Mouse (Mus musculus): ENCODE measurements at regions not wholly inside any gene's neighbourhood (a gene's known extent, or its start where the extent isn't known, plus 50 kb on each side); places are given as distances from the start of the nearest gene placed in this dataset.

GRCm38 (mm10) chr12:9855503-9856024, 285.6 kb downstream of the Osr1 start:
- Histone ChIP-seq H3K9me3 (no peaks in the 10 kb centered on the region), H3K4me2 (replicated peaks) (no peak overlapping the region), H3K27me3 (no peaks in the 10 kb centered on the region), H3K4me3 (no peak overlapping the region), H3K4me1 (no peaks in the 10 kb centered on the region), H3K36me3 (no peaks in the 10 kb centered on the region), H3K27ac (no peak overlapping the region), H3K9ac (no peak overlapping the region)
- ATAC-seq (ENCODE audit: low FRiP score, low read depth) = no peak
- WGBS = 84% methylated on average over 3 of the region's 3 CpGs

- Histone ChIP-seq H3K36me3 (no peaks in the 10 kb centered on the region), H3K4me3 (no peak overlapping the region), H3K4me2 (replicated peaks) (no peak overlapping the region), H3K9ac (no peak overlapping the region), H3K27ac (no peak overlapping the region), H3K9me3 (no peaks in the 10 kb centered on the region), H3K27me3 (no peaks in the 10 kb centered on the region), H3K4me1 (no peaks in the 10 kb centered on the region)
- no peak for ATAC-seq (ENCODE audit: low FRiP score, low read depth)
- 94% methylated on average over 8 of the region's 8 CpGs for WGBS
Observed at GRCm38 (mm10) chr12:9856128-9856621, 286.3 kb downstream of the Osr1 start.

DNA sequence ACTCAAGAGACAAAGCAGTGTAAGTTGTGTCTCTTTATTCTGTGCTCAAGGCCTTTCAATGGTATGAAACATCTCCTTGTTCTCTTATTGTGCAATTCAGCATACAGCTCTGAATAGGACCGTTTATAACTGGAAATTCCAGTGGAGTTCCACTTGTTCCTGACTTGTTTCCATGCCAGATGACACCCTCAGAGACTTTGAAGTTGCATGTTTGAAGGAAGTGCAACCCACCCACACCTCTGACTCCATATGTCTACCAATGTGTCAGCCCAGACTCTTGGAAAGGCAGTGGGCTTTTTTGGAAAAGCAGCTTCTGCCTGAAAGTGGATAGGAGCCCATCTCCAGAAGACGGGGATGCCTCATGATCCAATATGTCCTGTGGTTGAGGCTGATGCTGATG, 288.1 kb downstream of the Osr1 start:
- no peaks in the 10 kb centered on the region for H3K4me1 ChIP-seq
- H3K9me3 ChIP-seq = no peaks in the 10 kb centered on the region
- no peak for ATAC-seq (ENCODE audit: low FRiP score, low read depth)
- 82% methylated on average over 2 of the region's 2 CpGs for WGBS
- no peak overlapping the region for H3K27ac ChIP-seq
- H3K4me3 ChIP-seq = no peak overlapping the region
- no peaks in the 10 kb centered on the region for H3K36me3 ChIP-seq
- H3K4me2 ChIP-seq (replicated peaks) = no peak overlapping the region
- H3K9ac ChIP-seq = no peak overlapping the region
- H3K27me3 ChIP-seq = no peaks in the 10 kb centered on the region

DNA sequence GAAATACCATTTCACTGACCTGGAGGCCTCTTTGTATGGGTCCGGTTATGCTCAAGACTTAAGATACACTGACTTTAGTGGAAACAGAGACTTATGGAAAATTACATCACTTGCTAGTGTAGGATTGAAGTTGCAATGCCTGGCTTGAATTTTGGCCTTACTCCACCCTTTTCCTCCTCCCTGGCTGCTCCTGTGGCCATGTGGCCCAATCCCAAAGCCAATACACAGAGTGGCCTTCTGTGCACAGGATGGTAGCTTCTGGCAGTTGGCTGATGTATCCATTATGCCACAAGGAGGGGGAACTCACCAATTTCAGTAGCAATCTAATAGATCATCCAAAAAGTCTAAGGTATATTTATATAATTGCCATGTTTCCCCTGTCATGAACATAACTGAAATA, 292.4 kb downstream of the Osr1 start:
- 91% methylated on average over 1 of the region's 1 CpGs for WGBS
- no peak for ATAC-seq (ENCODE audit: low FRiP score, low read depth)
- no peaks in the 10 kb centered on the region for H3K4me1 ChIP-seq
- H3K36me3 ChIP-seq = no peaks in the 10 kb centered on the region
- no peaks in the 10 kb centered on the region for H3K9me3 ChIP-seq
- H3K27me3 ChIP-seq = no peaks in the 10 kb centered on the region
- H3K27ac ChIP-seq = no peak overlapping the region
- H3K4me3 ChIP-seq = no peak overlapping the region
- no peak overlapping the region for H3K4me2 ChIP-seq (replicated peaks)
- no peak overlapping the region for H3K9ac ChIP-seq

DNA sequence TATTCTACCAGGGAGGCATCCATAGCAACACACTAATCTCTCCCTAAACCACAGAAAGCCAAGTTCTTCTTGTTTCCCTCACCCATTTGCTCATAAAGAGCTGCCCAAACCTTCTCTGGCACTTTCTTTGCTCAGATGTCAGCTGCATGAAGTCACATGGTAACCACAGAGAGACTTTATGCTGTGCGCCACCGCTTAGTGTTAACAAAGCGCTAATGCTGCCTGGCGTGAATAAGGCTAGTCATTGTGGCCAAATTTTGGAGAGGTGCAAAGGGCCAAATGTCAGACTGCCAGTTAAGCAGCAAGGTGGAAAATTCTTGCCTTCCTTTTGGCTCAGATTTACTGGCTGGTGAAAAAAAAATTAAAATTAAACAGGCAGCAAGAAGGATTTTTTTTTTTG, 302.3 kb downstream of the Osr1 start:
- H3K9ac ChIP-seq = no peak overlapping the region
- no peaks in the 10 kb centered on the region for H3K9me3 ChIP-seq
- no peaks in the 10 kb centered on the region for H3K4me1 ChIP-seq
- 90% methylated on average over 4 of the region's 4 CpGs for WGBS
- H3K36me3 ChIP-seq = no peaks in the 10 kb centered on the region
- no peak for ATAC-seq (ENCODE audit: low FRiP score, low read depth)
- H3K27ac ChIP-seq = no peak overlapping the region
- no peak overlapping the region for H3K4me3 ChIP-seq
- no peaks in the 10 kb centered on the region for H3K27me3 ChIP-seq
- no peak overlapping the region for H3K4me2 ChIP-seq (replicated peaks)

GRCm38 (mm10) chr12:9873214-9873613, 303.3 kb downstream of the Osr1 start:
- Histone ChIP-seq H3K4me2 (replicated peaks) (no peak overlapping the region), H3K9ac (no peak overlapping the region), H3K36me3 (no peaks in the 10 kb centered on the region), H3K4me3 (no peak overlapping the region), H3K9me3 (no peaks in the 10 kb centered on the region), H3K27me3 (no peaks in the 10 kb centered on the region), H3K4me1 (no peaks in the 10 kb centered on the region), H3K27ac (no peak overlapping the region)
- WGBS = 91% methylated on average over 1 of the region's 1 CpGs
- ATAC-seq (ENCODE audit: low FRiP score, low read depth) = no peak

DNA sequence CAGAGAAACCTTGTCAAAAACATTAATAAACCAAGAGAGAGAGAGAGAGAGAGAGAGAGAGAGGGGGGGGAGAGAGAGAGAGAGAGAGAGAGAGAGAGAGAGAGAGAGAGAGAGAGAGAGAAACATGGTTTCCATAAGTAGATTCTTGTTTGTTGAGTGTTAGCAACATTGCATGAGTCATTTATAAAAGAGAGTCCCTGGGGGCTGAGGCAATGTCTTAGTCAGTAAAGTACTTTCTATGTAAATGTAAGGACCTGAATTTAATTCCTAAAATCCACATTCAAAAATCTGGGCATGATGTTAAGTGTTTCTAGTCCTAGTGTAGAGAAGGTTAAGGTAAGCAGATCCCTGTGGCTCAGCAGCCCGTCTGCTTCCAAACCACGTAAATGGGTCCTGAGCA, 304.9 kb downstream of the Osr1 start:
- ATAC-seq (ENCODE audit: low FRiP score, low read depth) = no peak
- Histone ChIP-seq H3K27me3 (no peaks in the 10 kb centered on the region), H3K4me2 (replicated peaks) (no peak overlapping the region), H3K27ac (no peak overlapping the region), H3K9ac (no peak overlapping the region), H3K4me1 (no peaks in the 10 kb centered on the region), H3K4me3 (no peak overlapping the region), H3K36me3 (no peaks in the 10 kb centered on the region), H3K9me3 (no peaks in the 10 kb centered on the region)
- 77% methylated on average over 2 of the region's 2 CpGs for WGBS

- Histone ChIP-seq H3K9me3 (no peaks in the 10 kb centered on the region), H3K36me3 (no peaks in the 10 kb centered on the region), H3K27me3 (no peaks in the 10 kb centered on the region), H3K27ac (no peak overlapping the region), H3K9ac (no peak overlapping the region), H3K4me3 (no peak overlapping the region), H3K4me2 (replicated peaks) (no peak overlapping the region), H3K4me1 (no peaks in the 10 kb centered on the region; the same call in 1 of the 2 replicates)
- WGBS = 59% methylated on average over 2 of the region's 2 CpGs
- peak; percentile 73 for ATAC-seq (ENCODE audit: low FRiP score, low read depth)
Observed at GRCm38 (mm10) chr12:9881953-9882623, 312.2 kb downstream of the Osr1 start.

- Histone ChIP-seq H3K9ac (no peak overlapping the region), H3K27ac (no peak overlapping the region), H3K27me3 (no peaks in the 10 kb centered on the region), H3K9me3 (no peaks in the 10 kb centered on the region), H3K4me2 (replicated peaks) (no peak overlapping the region), H3K36me3 (no peaks in the 10 kb centered on the region), H3K4me3 (no peak overlapping the region), H3K4me1 (no peaks in the 10 kb centered on the region; the same call in 1 of the 2 replicates)
- 44% methylated on average over 1 of the region's 1 CpGs for WGBS
- no peak for ATAC-seq (ENCODE audit: low FRiP score, low read depth)
Observed at GRCm38 (mm10) chr12:9883037-9883730, 313.3 kb downstream of the Osr1 start.

- Histone ChIP-seq H3K36me3 (no peaks in the 10 kb centered on the region), H3K9ac (no peak overlapping the region), H3K27me3 (no peaks in the 10 kb centered on the region), H3K4me3 (no peak overlapping the region), H3K4me2 (replicated peaks) (no peak overlapping the region), H3K9me3 (no peaks in the 10 kb centered on the region), H3K4me1 (no peaks in the 10 kb centered on the region), H3K27ac (no peak overlapping the region)
- no peak for ATAC-seq (ENCODE audit: low FRiP score, low read depth)
- WGBS = 85% methylated on average over 2 of the region's 2 CpGs
Observed at GRCm38 (mm10) chr12:9894521-9894920, 324.6 kb downstream of the Osr1 start.

DNA sequence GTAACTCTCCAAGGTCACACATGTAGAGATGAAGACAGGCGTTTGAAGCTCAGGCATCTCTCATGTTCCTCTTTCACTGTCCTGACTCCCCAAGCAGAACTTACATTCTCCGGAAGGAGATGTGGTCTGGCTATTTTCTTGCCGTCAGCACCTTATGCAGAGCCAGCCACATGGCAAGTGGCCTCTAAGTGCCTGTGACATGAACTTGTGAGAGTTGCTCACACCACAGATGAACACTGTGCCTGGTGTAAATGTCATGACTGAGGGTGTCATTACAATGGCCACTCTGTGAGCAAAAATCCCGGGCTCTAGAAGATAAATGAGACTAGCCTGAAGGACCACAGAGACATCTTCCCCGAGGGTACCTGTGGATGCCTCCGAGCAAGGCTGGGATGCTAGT, 328.1 kb downstream of the Osr1 start:
- H3K27me3 ChIP-seq = no peaks in the 10 kb centered on the region
- no peaks in the 10 kb centered on the region for H3K4me1 ChIP-seq
- H3K9me3 ChIP-seq = no peaks in the 10 kb centered on the region
- ATAC-seq (ENCODE audit: low FRiP score, low read depth) = no peak
- no peaks in the 10 kb centered on the region for H3K36me3 ChIP-seq
- no peak overlapping the region for H3K4me2 ChIP-seq (replicated peaks)
- H3K4me3 ChIP-seq = no peak overlapping the region
- H3K27ac ChIP-seq = no peak overlapping the region
- 74% methylated on average over 6 of the region's 6 CpGs for WGBS
- no peak overlapping the region for H3K9ac ChIP-seq

- no peak overlapping the region for H3K27ac ChIP-seq
- H3K4me1 ChIP-seq = no peaks in the 10 kb centered on the region
- no peaks in the 10 kb centered on the region for H3K27me3 ChIP-seq
- no peak overlapping the region for H3K9ac ChIP-seq
- H3K4me2 ChIP-seq (replicated peaks) = no peak overlapping the region
- no peak overlapping the region for H3K4me3 ChIP-seq
- 34% methylated on average over 3 of the region's 3 CpGs for WGBS
- H3K9me3 ChIP-seq = no peaks in the 10 kb centered on the region
- no peaks in the 10 kb centered on the region for H3K36me3 ChIP-seq
- no peak for ATAC-seq (ENCODE audit: low FRiP score, low read depth)
Observed at GRCm38 (mm10) chr12:9898420-9898819, 328.5 kb downstream of the Osr1 start.

Measured in limb, embryonic 13.5 days (tissue).